Mouse (Mus musculus): ENCODE data around the gene Plcb3. TPM values are rescaled to one million over a fixed set of nuclear protein-coding genes. Genes with fewer than 3 reads are reported as not detected.

Plcb3 gene
- polyA plus RNA-seq, 1 experiment from 2014 or later, result 14.8 TPM

- H3K4me1 ChIP-seq (replicated peaks; ENCODE audit: control insufficient read depth, insufficient read depth, low read length), result peaks cover 12% of the 10 kb centered on the region
- H3K4me3 ChIP-seq (ENCODE audit: low read depth, low read length), result no peak overlapping the region
- H3K4me2 ChIP-seq (replicated peaks; ENCODE audit: low read depth, low read length), result peak overlapping the region; percentile 73
- no peak overlapping the region; the same call in 1 of the 2 replicates for H3K9ac ChIP-seq (ENCODE audit: low read depth, low read length)
- DNase-seq (ENCODE audit: low spot score) (no peak), ATAC-seq (ENCODE audit: low FRiP score) (no peak)
- H3K27me3 ChIP-seq (ENCODE audit: control insufficient read depth, insufficient read depth, low read length), result no peaks in the 10 kb centered on the region
- 90% methylated on average over 7 of the region's 7 CpGs for WGBS
- H3K9me3 ChIP-seq (ENCODE audit: control insufficient read depth, low read length), result no peaks in the 10 kb centered on the region
- H3K36me3 ChIP-seq (ENCODE audit: control insufficient read depth, insufficient read depth, low read length), result peaks cover 10% of the 10 kb centered on the region
- H3K27ac ChIP-seq (ENCODE audit: low read depth, low read length), result no peak overlapping the region
Observed at GRCm38 (mm10) chr19:6907811-6908540, 68.3 kb downstream of the Plcb3 start.

DNA sequence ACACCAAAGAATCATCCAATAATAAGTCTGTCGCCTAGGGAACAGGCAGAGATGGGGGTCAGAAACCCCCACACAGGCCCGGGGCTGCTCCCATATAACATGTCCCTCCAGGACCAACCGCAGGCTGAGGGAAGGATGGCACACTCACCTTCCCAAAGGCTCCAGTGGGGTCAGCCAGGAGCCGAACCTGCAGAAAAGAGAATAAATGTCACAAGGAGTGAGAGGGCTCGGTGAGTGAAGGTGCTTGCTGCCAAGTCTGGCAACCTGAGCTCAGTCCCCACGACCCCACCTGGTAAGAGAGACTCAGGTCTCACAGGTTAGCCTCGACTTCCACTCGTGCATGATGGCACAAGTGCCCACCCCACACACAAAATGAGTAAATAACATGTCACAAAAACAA lies 69.2 kb downstream of the Plcb3 start:
- ATAC-seq (ENCODE audit: low FRiP score) (no peak), DNase-seq (ENCODE audit: low spot score) (no peak)
- no peak overlapping the region for H3K9ac ChIP-seq (ENCODE audit: low read depth, low read length)
- H3K9me3 ChIP-seq (ENCODE audit: control insufficient read depth, low read length), result no peaks in the 10 kb centered on the region
- no peak overlapping the region for H3K27ac ChIP-seq (ENCODE audit: low read depth, low read length)
- H3K36me3 ChIP-seq (ENCODE audit: control insufficient read depth, insufficient read depth, low read length), result peaks cover 8% of the 10 kb centered on the region
- H3K27me3 ChIP-seq (ENCODE audit: control insufficient read depth, insufficient read depth, low read length), result no peaks in the 10 kb centered on the region
- peaks cover 12% of the 10 kb centered on the region for H3K4me1 ChIP-seq (replicated peaks; ENCODE audit: control insufficient read depth, insufficient read depth, low read length)
- H3K4me2 ChIP-seq (replicated peaks; ENCODE audit: low read depth, low read length), result no peak overlapping the region
- 91% methylated on average over 8 of the region's 8 CpGs for WGBS
- no peak overlapping the region for H3K4me3 ChIP-seq (ENCODE audit: low read depth, low read length)

DNA sequence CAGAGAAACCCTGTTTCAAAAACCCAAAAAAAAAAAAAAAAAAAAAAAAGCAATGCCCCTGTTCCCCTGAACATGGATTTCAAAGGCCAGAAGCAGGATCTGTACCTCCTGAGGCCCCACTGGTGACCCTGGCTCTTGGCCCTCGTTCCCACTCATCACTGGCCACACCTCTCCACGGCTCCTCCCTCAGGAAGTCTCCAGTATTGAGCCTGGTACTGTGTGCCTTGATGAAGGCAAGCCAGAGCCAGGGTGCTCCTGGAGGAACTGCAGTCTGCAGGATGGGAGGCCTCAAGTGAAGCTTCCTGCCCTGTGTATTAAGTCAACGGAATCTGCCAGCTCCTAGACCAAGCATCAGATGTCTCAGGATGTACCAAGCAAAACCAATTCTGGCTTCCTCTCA lies 70.1 kb downstream of the Plcb3 start:
- Histone ChIP-seq H3K9ac (ENCODE audit: low read depth, low read length) (no peak overlapping the region), H3K4me3 (ENCODE audit: low read depth, low read length) (no peak overlapping the region), H3K27ac (ENCODE audit: low read depth, low read length) (no peak overlapping the region), H3K4me2 (replicated peaks; ENCODE audit: low read depth, low read length) (no peak overlapping the region), H3K36me3 (ENCODE audit: control insufficient read depth, insufficient read depth, low read length) (peaks cover 5% of the 10 kb centered on the region), H3K27me3 (ENCODE audit: control insufficient read depth, insufficient read depth, low read length) (no peaks in the 10 kb centered on the region), H3K9me3 (ENCODE audit: control insufficient read depth, low read length) (no peaks in the 10 kb centered on the region), H3K4me1 (replicated peaks; ENCODE audit: control insufficient read depth, insufficient read depth, low read length) (peaks cover 12% of the 10 kb centered on the region)
- ATAC-seq (ENCODE audit: low FRiP score) (no peak), DNase-seq (ENCODE audit: low spot score) (no peak)
- 91% methylated on average over 3 of the region's 3 CpGs for WGBS

DNA sequence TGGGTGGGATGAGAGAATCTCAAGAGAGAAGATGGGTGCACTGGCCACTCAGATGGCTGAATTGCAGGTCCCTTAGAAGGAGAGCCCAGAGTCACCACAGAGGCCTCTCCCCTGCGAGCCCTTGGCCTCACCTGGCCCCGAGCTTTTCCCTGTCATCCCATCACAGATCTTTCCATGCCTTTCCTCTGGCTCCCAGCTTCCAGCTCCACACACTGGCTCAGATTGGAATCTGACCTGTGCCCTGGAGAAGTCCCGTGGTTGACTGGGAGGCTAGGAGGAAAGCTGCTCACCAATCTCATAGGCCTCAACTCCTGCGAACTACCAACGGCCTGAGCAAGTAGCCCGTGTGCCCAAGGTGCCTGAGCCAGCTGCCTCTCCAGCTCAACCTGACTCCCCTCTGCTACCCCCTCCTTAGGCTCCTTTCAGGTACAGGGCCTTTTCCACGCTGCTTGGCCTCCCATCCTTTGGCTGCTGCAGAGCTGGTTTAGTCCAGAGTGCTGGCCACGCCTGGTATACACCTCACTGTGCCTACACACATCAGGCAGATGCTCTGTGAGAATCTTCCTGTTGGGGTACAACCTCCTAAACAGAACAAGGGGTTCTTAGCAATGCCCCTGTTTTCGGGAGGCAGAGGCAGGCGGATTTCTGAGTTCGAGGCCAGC lies 70.6 kb downstream of the Plcb3 start:
- 92% methylated on average over 11 of the region's 11 CpGs for WGBS
- no peak for ATAC-seq (ENCODE audit: low FRiP score)

GRCm38 (mm10) chr19:6904846-6905245 lies 71.4 kb downstream of the Plcb3 start:
- 83% methylated on average over 2 of the region's 2 CpGs for WGBS
- peaks cover 10% of the 10 kb centered on the region for H3K4me1 ChIP-seq (replicated peaks; ENCODE audit: control insufficient read depth, insufficient read depth, low read length)
- ATAC-seq (ENCODE audit: low FRiP score), result no peak

More for the DNA sequence above, 70.6 kb downstream of the Plcb3 start:
- H3K4me3 ChIP-seq (ENCODE audit: low read depth, low read length), result no peak overlapping the region
- no peak overlapping the region for H3K9ac ChIP-seq (ENCODE audit: low read depth, low read length)
- H3K4me2 ChIP-seq (replicated peaks; ENCODE audit: low read depth, low read length), result no peak overlapping the region
- H3K9me3 ChIP-seq (ENCODE audit: control insufficient read depth, low read length), result no peaks in the 10 kb centered on the region
- peaks cover 10% of the 10 kb centered on the region for H3K4me1 ChIP-seq (replicated peaks; ENCODE audit: control insufficient read depth, insufficient read depth, low read length)
- H3K27ac ChIP-seq (ENCODE audit: low read depth, low read length), result no peak overlapping the region
- DNase-seq (ENCODE audit: low spot score), result no peak
- H3K27me3 ChIP-seq (ENCODE audit: control insufficient read depth, insufficient read depth, low read length), result no peaks in the 10 kb centered on the region
- H3K36me3 ChIP-seq (ENCODE audit: control insufficient read depth, insufficient read depth, low read length), result peaks cover 5% of the 10 kb centered on the region

DNA sequence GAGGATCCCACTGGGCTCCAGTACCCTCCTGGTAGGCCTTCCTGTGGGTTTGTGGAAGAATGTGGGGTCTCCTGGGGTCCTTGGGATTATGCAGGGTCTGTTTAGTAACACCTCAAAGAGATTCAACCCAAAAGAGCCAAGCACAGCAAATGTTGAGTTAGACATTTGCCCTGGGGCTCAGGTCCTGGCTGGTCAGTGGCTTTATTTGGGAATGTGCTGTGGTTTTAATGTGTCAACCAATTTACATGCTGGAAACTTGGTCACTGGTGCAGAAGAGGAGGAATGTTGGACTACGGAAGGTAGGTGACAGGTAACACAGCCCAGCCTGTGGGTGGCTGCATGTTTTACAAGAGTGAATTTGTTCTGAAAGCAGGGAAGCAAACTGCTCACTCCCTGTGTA lies 73.2 kb downstream of the Plcb3 start:
- Histone ChIP-seq H3K27me3 (ENCODE audit: control insufficient read depth, insufficient read depth, low read length) (no peaks in the 10 kb centered on the region), H3K4me1 (replicated peaks; ENCODE audit: control insufficient read depth, insufficient read depth, low read length) (0 out of 2 replicates have a peak, but pooled peaks cover 3% of the 10 kb centered on the region), H3K36me3 (ENCODE audit: control insufficient read depth, insufficient read depth, low read length) (peaks cover 5% of the 10 kb centered on the region), H3K4me3 (ENCODE audit: low read depth, low read length) (no peak overlapping the region), H3K9ac (ENCODE audit: low read depth, low read length) (no peak overlapping the region), H3K27ac (ENCODE audit: low read depth, low read length) (no peak overlapping the region), H3K9me3 (ENCODE audit: control insufficient read depth, low read length) (no peaks in the 10 kb centered on the region), H3K4me2 (replicated peaks; ENCODE audit: low read depth, low read length) (no peak overlapping the region)
- WGBS, result 100% methylated on average over 1 of the region's 1 CpGs
- DNase-seq (ENCODE audit: low spot score), result no peak
- no peak for ATAC-seq (ENCODE audit: low FRiP score)

More at GRCm38 (mm10) chr19:6904846-6905245, 71.4 kb downstream of the Plcb3 start:
- Histone ChIP-seq H3K9me3 (ENCODE audit: control insufficient read depth, low read length) (no peaks in the 10 kb centered on the region), H3K27me3 (ENCODE audit: control insufficient read depth, insufficient read depth, low read length) (no peaks in the 10 kb centered on the region), H3K4me3 (ENCODE audit: low read depth, low read length) (no peak overlapping the region), H3K4me2 (replicated peaks; ENCODE audit: low read depth, low read length) (no peak overlapping the region), H3K27ac (ENCODE audit: low read depth, low read length) (no peak overlapping the region), H3K36me3 (ENCODE audit: control insufficient read depth, insufficient read depth, low read length) (peaks cover 5% of the 10 kb centered on the region), H3K9ac (ENCODE audit: low read depth, low read length) (no peak overlapping the region)
- DNase-seq (ENCODE audit: low spot score), result no peak

Other genes starting within 250 kb of the Plcb3 start
- gene Rps6ka4, start 135.8 kb downstream of the Plcb3 start, polyA plus RNA-seq (2014; fragmentation: Nextera tagmentation; extraction: Ambion mirVana), result 5.2 and 5.8 TPM in 2 replicates
- gene Ccdc88b, start 118.3 kb downstream of the Plcb3 start, polyA plus RNA-seq (2014; fragmentation: Nextera tagmentation; extraction: Ambion mirVana), result 0.42 and 0.74 TPM in 2 replicates
- 142 and 147 TPM in 2 replicates for gene Trmt112, start 66.8 kb downstream of the Plcb3 start, polyA plus RNA-seq (2014; fragmentation: Nextera tagmentation; extraction: Ambion mirVana)
- 126 and 138 TPM in 2 replicates for gene Prdx5, start 66.4 kb downstream of the Plcb3 start, polyA plus RNA-seq (2014; fragmentation: Nextera tagmentation; extraction: Ambion mirVana)
- 4.1 and 5.0 TPM in 2 replicates for gene Esrra, start 54.7 kb downstream of the Plcb3 start, polyA plus RNA-seq (2014; fragmentation: Nextera tagmentation; extraction: Ambion mirVana)
- 0.54 TPM in 1 of 2 replicates, not detected in the other for gene Catsperz, start 51.1 kb downstream of the Plcb3 start, polyA plus RNA-seq (2014; fragmentation: Nextera tagmentation; extraction: Ambion mirVana)
- 0.18 and 0.49 TPM in 2 replicates for gene Kcnk4, start 42.0 kb downstream of the Plcb3 start, polyA plus RNA-seq (2014; fragmentation: Nextera tagmentation; extraction: Ambion mirVana)
- gene Bad, start 34.6 kb downstream of the Plcb3 start, polyA plus RNA-seq (2014; fragmentation: Nextera tagmentation; extraction: Ambion mirVana), result 61.7 and 63.9 TPM in 2 replicates
- 27.9 and 34.0 TPM in 2 replicates for gene Gpr137, start 34.0 kb downstream of the Plcb3 start, polyA plus RNA-seq (2014; fragmentation: Nextera tagmentation; extraction: Ambion mirVana)
- gene Ppp1r14b, start 1.5 kb downstream of the Plcb3 start, polyA plus RNA-seq (2014; fragmentation: Nextera tagmentation; extraction: Ambion mirVana), result 180 and 249 TPM in 2 replicates
- gene Fkbp2, start 4.0 kb upstream of the Plcb3 start, polyA plus RNA-seq (2014; fragmentation: Nextera tagmentation; extraction: Ambion mirVana), result 73.7 and 79.3 TPM in 2 replicates
- gene Vegfb, start 11.2 kb upstream of the Plcb3 start, polyA plus RNA-seq (2014; fragmentation: Nextera tagmentation; extraction: Ambion mirVana), result 21.4 TPM in 2 replicates
- gene Dnajc4, start 16.1 kb upstream of the Plcb3 start, polyA plus RNA-seq (2014; fragmentation: Nextera tagmentation; extraction: Ambion mirVana), result 18.8 and 22.5 TPM in 2 replicates
- 19.3 and 19.9 TPM in 2 replicates for gene Nudt22, start 19.6 kb upstream of the Plcb3 start, polyA plus RNA-seq (2014; fragmentation: Nextera tagmentation; extraction: Ambion mirVana)
- 10.6 and 11.1 TPM in 2 replicates for gene Trpt1, start 19.7 kb upstream of the Plcb3 start, polyA plus RNA-seq (2014; fragmentation: Nextera tagmentation; extraction: Ambion mirVana)
- 7.3 and 7.6 TPM in 2 replicates for gene Fermt3, start 43.0 kb upstream of the Plcb3 start, polyA plus RNA-seq (2014; fragmentation: Nextera tagmentation; extraction: Ambion mirVana)
- gene Stip1, start 63.5 kb upstream of the Plcb3 start, polyA plus RNA-seq (2014; fragmentation: Nextera tagmentation; extraction: Ambion mirVana), result 376 and 390 TPM in 2 replicates
- gene Macrod1, start 80.3 kb upstream of the Plcb3 start, polyA plus RNA-seq (2014; fragmentation: Nextera tagmentation; extraction: Ambion mirVana), result 2.8 and 3.1 TPM in 2 replicates
- gene Flrt1, start 129.3 kb upstream of the Plcb3 start, polyA plus RNA-seq (2014; fragmentation: Nextera tagmentation; extraction: Ambion mirVana), result 4.6 and 5.6 TPM in 2 replicates
- 246 and 250 TPM in 2 replicates for gene Otub1, start 229.8 kb upstream of the Plcb3 start, polyA plus RNA-seq (2014; fragmentation: Nextera tagmentation; extraction: Ambion mirVana)
- 762 and 780 TPM in 2 replicates for gene Cox8a, start 241.1 kb upstream of the Plcb3 start, polyA plus RNA-seq (2014; fragmentation: Nextera tagmentation; extraction: Ambion mirVana)